In genomic region chr15:99972361-99972988, GRCm38 (mm10) we compare ENCODE assay signal across 8 mouse cellular contexts. TPM values are rescaled to one million over a fixed set of nuclear protein-coding genes. Genes with fewer than 3 reads are reported as not detected.
A peak's percentile ranks its signal among the peaks of the same experiment; 100 is the strongest.
DNase-seq lines count a peak whose midpoint lies in the region; ATAC-seq lines count a peak whose summit lies in the region.

No protein-coding gene starts in this region.

- H3K27me3 ChIP-seq in heart, embryonic 14.5 days (ENCODE audit: control insufficient read depth, insufficient read depth, low read length), result no peaks in the 10 kb centered on the region
- no peaks in the 10 kb centered on the region for H3K27me3 ChIP-seq in liver, embryonic 13.5 days
- no peaks in the 10 kb centered on the region for H3K27me3 ChIP-seq in stomach, embryonic 16.5 days (ENCODE audit: control insufficient read depth, insufficient read depth, low read length)

- DNase-seq in CD4-positive helper T cell, adult 2 months (ENCODE audit: low read depth, low spot score), result peak; percentile 97
- peak; percentile 86 for DNase-seq in brain, embryonic 18.5 days (ENCODE audit: low read depth, low spot score)
- DNase-seq in kidney, postnatal 14 days, result peak; percentile 97
- peak; percentile 95 for DNase-seq in liver, embryonic 13.5 days
- DNase-seq in neural tube, embryonic 10.5 days (ENCODE audit: extremely low spot score, low spot score), result peak; percentile 98

- peak; percentile 98 for ATAC-seq in erythroid progenitor cell, adult 5-6 weeks (replicated peaks; ENCODE audit: low FRiP score, poor library complexity, severe bottlenecking)
- peak; percentile 95 for ATAC-seq in heart, embryonic 14.5 days (ENCODE audit: insufficient number of reproducible peaks, insufficient read depth, low FRiP score, low read depth)
- ATAC-seq in liver, embryonic 13.5 days (ENCODE audit: low read depth), result peak; percentile 95
- peak; percentile 97 for ATAC-seq in stomach, embryonic 16.5 days (ENCODE audit: insufficient read depth, low FRiP score)

- H3K36me3 ChIP-seq in heart, embryonic 14.5 days (ENCODE audit: control insufficient read depth, insufficient read depth, low read length), result no peaks in the 10 kb centered on the region
- H3K36me3 ChIP-seq in liver, embryonic 13.5 days, result no peaks in the 10 kb centered on the region
- H3K36me3 ChIP-seq in stomach, embryonic 16.5 days (ENCODE audit: control insufficient read depth, insufficient read depth, low read length), result no peaks in the 10 kb centered on the region

- no peaks in the 10 kb centered on the region for H3K9me3 ChIP-seq in heart, embryonic 14.5 days (ENCODE audit: control insufficient read depth, low read length)
- no peaks in the 10 kb centered on the region for H3K9me3 ChIP-seq in liver, embryonic 13.5 days (replicated peaks)
- H3K9me3 ChIP-seq in stomach, embryonic 16.5 days (replicated peaks; ENCODE audit: control insufficient read depth, low read length), result no peaks in the 10 kb centered on the region

- H3K4me1 ChIP-seq in heart, embryonic 14.5 days (ENCODE audit: control insufficient read depth in 2 of 2, insufficient read depth in 2 of 2, low read length in 2 of 2), result peaks cover 0 to 11% of the 10 kb centered on the region in 2 experiments; a peak in 2 of 4 replicates
- H3K4me1 ChIP-seq in liver, embryonic 13.5 days (replicated peaks), result peaks cover 40% of the 10 kb centered on the region
- peaks cover 3% of the 10 kb centered on the region; the same call in 1 of the 2 replicates for H3K4me1 ChIP-seq in stomach, embryonic 16.5 days (ENCODE audit: control insufficient read depth, insufficient read depth, low read length)

- peak overlapping the region; percentile 96 to 98 for H3K27ac ChIP-seq in heart, embryonic 14.5 days (replicated peaks in 1 of 2; ENCODE audit: control insufficient read depth in 1 of 2, insufficient read depth in 1 of 2, low read depth in 2 of 2, low read length in 2 of 2)
- H3K27ac ChIP-seq in liver, embryonic 13.5 days, result peak overlapping the region; percentile 94
- peak overlapping the region; percentile 98 for H3K27ac ChIP-seq in stomach, embryonic 16.5 days (ENCODE audit: low read length)

- H3K4me2 ChIP-seq in heart, embryonic 14.5 days (ENCODE audit: low read length), result peak overlapping the region; percentile 88
- H3K4me2 ChIP-seq in liver, embryonic 13.5 days, result peak overlapping the region; percentile 87
- H3K4me2 ChIP-seq in stomach, embryonic 16.5 days (ENCODE audit: low read depth, low read length), result peak overlapping the region; percentile 71

- H3K9ac ChIP-seq in heart, embryonic 14.5 days (ENCODE audit: low read length), result peak overlapping the region; percentile 84
- H3K9ac ChIP-seq in liver, embryonic 13.5 days, result peak overlapping the region; percentile 96
- H3K9ac ChIP-seq in stomach, embryonic 16.5 days (ENCODE audit: low read length), result peak overlapping the region; percentile 93

- H3K4me3 ChIP-seq in heart, embryonic 14.5 days (ENCODE audit: control insufficient read depth in 1 of 2, insufficient read depth in 1 of 2, low read depth in 1 of 2, low read length in 2 of 2), result peak overlapping the region; percentile 79 to 93
- H3K4me3 ChIP-seq in liver, embryonic 13.5 days (replicated peaks), result peak overlapping the region; percentile 98
- peak overlapping the region; percentile 86 for H3K4me3 ChIP-seq in stomach, embryonic 16.5 days (replicated peaks; ENCODE audit: low read length)

- WGBS in heart, embryonic 14.5 days, result under 1% methylated on average over 50 of the region's 50 CpGs
- WGBS in liver, embryonic 13.5 days (ENCODE audit: insufficient replicate concordance), result under 1% methylated on average over 50 of the region's 50 CpGs
- WGBS in stomach, embryonic 16.5 days, result under 1% methylated on average over 50 of the region's 50 CpGs

RNA-seq across cellular contexts. Expression of gene Larp4, which starts 2.6 kb away (rescaled TPM):
- total RNA-seq in erythroid progenitor cell, adult 5-6 weeks (2015; ENCODE audit: low replicate concordance), result 28.5 and 40.7 TPM in 2 replicates
- 13.3 and 22.2 TPM in 2 replicates for total RNA-seq in erythroid progenitor cell, adult 5-6 weeks (2017; ENCODE audit: low replicate concordance)
- polyA plus RNA-seq in heart, embryonic 14.5 days (2014; fragmentation: Nextera tagmentation; extraction: Ambion mirVana), result 33.4 TPM in 2 replicates
- polyA plus RNA-seq in liver, embryonic 13.5 days (2015; fragmentation: Nextera tagmentation; extraction: Ambion mirVana), result 20.0 and 26.6 TPM in 2 replicates
- polyA plus RNA-seq in stomach, embryonic 16.5 days (2015; fragmentation: Nextera tagmentation; extraction: Ambion mirVana), result 34.2 and 37.4 TPM in 2 replicates

RNA-seq across cellular contexts. Expression of gene Fam186a, which starts 5.6 kb away (rescaled TPM):
- not detected in 2 replicates for total RNA-seq in erythroid progenitor cell, adult 5-6 weeks (2015; ENCODE audit: low replicate concordance)
- total RNA-seq in erythroid progenitor cell, adult 5-6 weeks (2017; ENCODE audit: low replicate concordance), result not detected in 2 replicates
- not detected in 2 replicates for polyA plus RNA-seq in heart, embryonic 14.5 days (2014; fragmentation: Nextera tagmentation; extraction: Ambion mirVana)
- not detected in 2 replicates for polyA plus RNA-seq in liver, embryonic 13.5 days (2015; fragmentation: Nextera tagmentation; extraction: Ambion mirVana)
- not detected in 2 replicates for polyA plus RNA-seq in stomach, embryonic 16.5 days (2015; fragmentation: Nextera tagmentation; extraction: Ambion mirVana)

Comparison
In these comparisons a context has a peak if more than half of its experiments do, and no peak if none do; other contexts are left out.
1. Peak in every context shown above with its lines: DNase-seq, ATAC-seq, H3K4me3 ChIP-seq and H3K27ac ChIP-seq.